Mouse (Mus musculus) Patski (cell line): ENCODE results near the gene Gucy1b2. TPM values are rescaled to one million over a fixed set of nuclear protein-coding genes. Genes with fewer than 3 reads are reported as not detected.

Experiments
- ATAC-seq: fragments of 100-300 bp; one replicate; pipeline ENCODE4 v1.8.0; 2021
- CTCF ChIA-PET: fragments of 350-600 bp; sonication (Branson Sonifier 250); formaldehyde crosslinking; loops from one replicate; lab custom pipeline; 2022; ENCODE audit warnings: inconsistent platforms; lab: Charles Lee
- POLR2A ChIA-PET: fragments of 350-600 bp; sonication (Branson Sonifier 250); formaldehyde crosslinking; loops from one replicate; lab custom pipeline; 2022; ENCODE audit warnings: antibody characterized with exemption, inconsistent platforms; lab: Charles Lee
- DNase-seq: peaks from one replicate; pipeline ENCODE4 v3.0.0-alpha.2; 2011; ENCODE audit warnings: low read depth, low spot score
- H3K27me3 ChIP-seq: fragments of 371-371 bp; one replicate; pipeline ENCODE4 v1.5.1; 2021
- CTCF ChIP-seq: fragments of 100-300 bp; IDR thresholded peaks from one replicate; pipeline ENCODE4 v1.5.1; 2021
- in situ Hi-C: fragments of 300-500 bp; cut with MboI; formaldehyde crosslinking; loops from 3 replicates; pipeline ENCODE4 v1.11.1; 2018; ENCODE audit warnings: low pct_unique_long_range_greater_than_20kb, mixed read lengths
- polyA plus RNA-seq: library from polyadenylated mRNA; unstranded; gene quantifications from one replicate; pipeline ENCODE4 v1.2.3, GENCODE M21; 2021

Gucy1b2 gene
- 0.30 TPM for polyA plus RNA-seq

- DNase-seq (no peak), ATAC-seq (no peak)
- H3K27me3 ChIP-seq = no peaks in the 10 kb centered on the region
- ChIA-PET POLR2A (no interaction called here), CTCF (interaction anchor here (1.2 to 4.5 kb wide), 3 partner anchors 122 to 886 kb away, joined by 3 to 26 read pairs (median 18); no protein-coding TSS in a partner anchor)
- in situ Hi-C loops = loop anchor here (5.0 to 25.0 kb wide), 5 partner anchors 204 to 1124 kb away; no protein-coding TSS in a partner anchor
- no peak for TF ChIP-seq CTCF
Measured at GRCm38 (mm10) chr14:62456239-62456747, at the start of gene Gucy1b2. Gucy1b2 (minus strand) TSS chr14:62456289.

- H3K27me3 ChIP-seq = peaks cover 15% of the 10 kb centered on the region
- CTCF ChIA-PET = no interaction called here
- in situ Hi-C loops = loop anchor here (10.0 kb wide), 2 partner anchors 177 to 477 kb away; no protein-coding TSS in a partner anchor
- no peak for TF ChIP-seq CTCF
- DNase-seq = no peak
- POLR2A ChIA-PET = interaction anchor here (0.6 kb wide), 1 partner anchor 399 kb away, joined by 4 read pairs; no protein-coding TSS in a partner anchor
- no peak for ATAC-seq
Measured at GRCm38 (mm10) chr14:62497391-62497790, 41.3 kb upstream of the Gucy1b2 start.

- no peak for ATAC-seq
- H3K27me3 ChIP-seq = peaks cover 11% of the 10 kb centered on the region
Measured at GRCm38 (mm10) chr14:62496501-62496900, 40.4 kb upstream of the Gucy1b2 start.

GRCm38 (mm10) chr14:62493456-62493855 lies 37.4 kb upstream of the Gucy1b2 start:
- CTCF ChIA-PET = no interaction called here
- DNase-seq (no peak), ATAC-seq (no peak)
- H3K27me3 ChIP-seq = peaks cover 14% of the 10 kb centered on the region
- TF ChIP-seq CTCF = no peak
- POLR2A ChIA-PET = no interaction called here
- in situ Hi-C loops = loop anchor here (10.0 kb wide), 2 partner anchors 181 to 481 kb away; no protein-coding TSS in a partner anchor

More at GRCm38 (mm10) chr14:62496501-62496900, 40.4 kb upstream of the Gucy1b2 start:
- no peak for TF ChIP-seq CTCF
- CTCF ChIA-PET = interaction anchor here (0.9 to 1.4 kb wide), 2 partner anchors 10 to 205 kb away, joined by 3 read pairs; no protein-coding TSS in a partner anchor
- DNase-seq = no peak
- in situ Hi-C loops = loop anchor here (10.0 kb wide), 2 partner anchors 178 to 478 kb away; no protein-coding TSS in a partner anchor
- POLR2A ChIA-PET = interaction anchor here (0.5 kb wide), 1 partner anchor 321 kb away, joined by 3 read pairs; no protein-coding TSS in a partner anchor

GRCm38 (mm10) chr14:62492196-62492850 lies 36.2 kb upstream of the Gucy1b2 start:
- ChIA-PET CTCF (interaction anchor here (0.6 to 1.1 kb wide), 7 partner anchors 9 to 485 kb away, joined by 3 to 5 read pairs (median 3); no protein-coding TSS in a partner anchor), POLR2A (no interaction called here)
- peaks cover 11% of the 10 kb centered on the region for H3K27me3 ChIP-seq
- peak; percentile 25 for DNase-seq
- in situ Hi-C loops = loop anchor here (10.0 kb wide), 2 partner anchors 182 to 482 kb away; no protein-coding TSS in a partner anchor
- peak; percentile 98 for TF ChIP-seq CTCF
- no peak for ATAC-seq

- in situ Hi-C loops = no loop called here
- ATAC-seq = no peak
- DNase-seq = no peak
- no peak for TF ChIP-seq CTCF
- CTCF ChIA-PET = no interaction called here
- POLR2A ChIA-PET = no interaction called here
- H3K27me3 ChIP-seq = peaks cover 5% of the 10 kb centered on the region
Measured at GRCm38 (mm10) chr14:62488270-62488669, 32.2 kb upstream of the Gucy1b2 start.

- CTCF ChIA-PET = interaction anchor here (0.8 kb wide), 1 partner anchor 20 kb away, joined by 3 read pairs; no protein-coding TSS in a partner anchor
- ATAC-seq (no peak), DNase-seq (no peak)
- in situ Hi-C loops = no loop called here
- POLR2A ChIA-PET = no interaction called here
- no peak for TF ChIP-seq CTCF
- peaks cover 22% of the 10 kb centered on the region for H3K27me3 ChIP-seq
Measured at GRCm38 (mm10) chr14:62481381-62481780, 25.3 kb upstream of the Gucy1b2 start.

GRCm38 (mm10) chr14:62479395-62479794 lies 23.3 kb upstream of the Gucy1b2 start:
- CTCF ChIA-PET = no interaction called here
- ATAC-seq = no peak
- no peak for TF ChIP-seq CTCF
- in situ Hi-C loops = no loop called here
- POLR2A ChIA-PET = no interaction called here
- peaks cover 27% of the 10 kb centered on the region for H3K27me3 ChIP-seq
- DNase-seq = no peak

GRCm38 (mm10) chr14:62474481-62474880 lies 18.4 kb upstream of the Gucy1b2 start:
- ATAC-seq (no peak), DNase-seq (no peak)
- no peak for TF ChIP-seq CTCF
- POLR2A ChIA-PET = no interaction called here
- H3K27me3 ChIP-seq = peaks cover 25% of the 10 kb centered on the region
- CTCF ChIA-PET = no interaction called here
- in situ Hi-C loops = loop anchor here (25.0 kb wide), 1 partner anchor 437 kb away; no protein-coding TSS in a partner anchor

GRCm38 (mm10) chr14:62472061-62472460 lies 16.0 kb upstream of the Gucy1b2 start:
- CTCF ChIA-PET = no interaction called here
- in situ Hi-C loops = loop anchor here (25.0 kb wide), 1 partner anchor 435 kb away; no protein-coding TSS in a partner anchor
- POLR2A ChIA-PET = no interaction called here
- DNase-seq (no peak), ATAC-seq (no peak)
- peaks cover 27% of the 10 kb centered on the region for H3K27me3 ChIP-seq
- no peak for TF ChIP-seq CTCF
